Mouse (Mus musculus) liver, embryonic 11.5 days (tissue): Measurements from ENCODE around the gene Il2rb. TPM values are rescaled to one million over a fixed set of nuclear protein-coding genes. Genes with fewer than 3 reads are reported as not detected.
A peak's percentile ranks its signal among the peaks of the same experiment; 100 is the strongest.

Source experiments
- ATAC-seq: fragments of 200-750 bp; cut with Nextera tagmentation; replicated peaks from 2 replicates; pipeline ENCODE4 v1.8.0; 2017; ENCODE audit warnings: moderate number of reproducible peaks, mild to moderate bottlenecking, moderate TSS enrichment, moderate library complexity; ENCODE audit not compliant: low FRiP score
- DNase-seq: peaks from one replicate; pipeline ENCODE4 v3.0.0-alpha.2; 2017; ENCODE audit warnings: low spot score
- H3K27ac ChIP-seq: fragments of 300-500 bp; sonication (generic); 2 replicates; pipeline ENCODE4 v1.5.1; 2014; ENCODE audit warnings: mild to moderate bottlenecking, low read depth, low read length, control low read depth
- H3K27me3 ChIP-seq: fragments of 300-500 bp; sonication (generic); replicated peaks from 2 replicates; pipeline ENCODE4 v1.6.1; 2014; ENCODE audit warnings: low read length, mixed read lengths; ENCODE audit not compliant: control insufficient read depth, insufficient read depth
- H3K36me3 ChIP-seq: fragments of 300-500 bp; sonication (generic); 2 replicates; pipeline ENCODE4 v1.6.1; 2014; ENCODE audit warnings: mild to moderate bottlenecking, low read length, moderate library complexity, mixed read lengths; ENCODE audit not compliant: control insufficient read depth, insufficient read depth
- H3K4me1 ChIP-seq: fragments of 300-500 bp; sonication (generic); replicated peaks from 2 replicates; pipeline ENCODE4 v1.6.1; 2014; ENCODE audit warnings: low read length, mixed read lengths; ENCODE audit not compliant: control insufficient read depth, insufficient read depth
- H3K4me2 ChIP-seq: fragments of 300-500 bp; sonication (generic); 2 replicates; pipeline ENCODE4 v1.6.1; 2014; ENCODE audit warnings: mild to moderate bottlenecking, control low read depth, moderate library complexity
- H3K4me3 ChIP-seq: fragments of 300-500 bp; sonication (generic); 2 replicates; pipeline ENCODE4 v1.5.1; 2014; ENCODE audit warnings: low read depth, low read length, control low read depth
- H3K9ac ChIP-seq: fragments of 300-500 bp; sonication (generic); 2 replicates; pipeline ENCODE4 v1.6.1; 2014; ENCODE audit warnings: low read depth, low read length, control low read depth
- H3K9me3 ChIP-seq: fragments of 300-500 bp; sonication (generic); 2 replicates; pipeline ENCODE4 v1.6.1; 2016; ENCODE audit warnings: low read length, inconsistent platforms, mixed read lengths; ENCODE audit not compliant: control insufficient read depth
- WGBS: fragments of 180-500 bp; shearing (Covaris S2); extraction: QIAGEN DNeasy Blood & Tissue Kit; methylation state at CpG from one replicate; pipeline ENCODE4 v1.1.7; 2014; 5-methylcytosine and 5-hydroxymethylcytosine counted together
- polyA plus RNA-seq: library from polyadenylated mRNA; unstranded; fragments of >200 nt; fragmentation: Nextera tagmentation; extraction: Ambion mirVana; gene quantifications from 2 replicates; pipeline ENCODE4 v1.2.1, GENCODE M21; 2014

Gene Il2rb
- polyA plus RNA-seq, 1 experiment from 2014 or later: 0.07 TPM

DNA sequence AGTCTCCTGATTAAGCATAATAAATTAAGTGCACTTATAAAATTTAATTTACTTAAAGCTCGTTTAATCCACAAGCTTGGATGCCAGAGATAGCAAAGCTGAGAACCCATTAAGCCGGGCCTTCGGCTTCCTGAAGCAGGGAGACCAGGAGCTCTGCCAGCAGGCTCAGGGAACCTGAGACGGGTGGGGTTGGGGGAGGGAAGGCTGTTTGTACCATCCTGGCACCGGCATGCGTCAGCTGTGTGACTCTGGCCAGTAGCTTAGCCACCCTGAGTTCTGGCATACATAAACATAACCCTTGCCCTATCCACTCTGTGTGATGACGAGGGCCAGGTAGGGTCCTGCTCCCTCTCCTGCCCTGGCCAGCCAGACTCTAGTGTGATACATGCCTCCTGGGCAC is 39.0 kb downstream of the Il2rb start:
- no peak overlapping the region for H3K4me3 ChIP-seq
- no peak for DNase-seq
- H3K9ac ChIP-seq: no peak overlapping the region
- H3K27ac ChIP-seq: no peak overlapping the region
- no peaks in the 10 kb centered on the region for H3K4me1 ChIP-seq
- 55% methylated on average over 7 of the region's 7 CpGs for WGBS
- no peaks in the 10 kb centered on the region for H3K36me3 ChIP-seq
- no peak for ATAC-seq
- H3K4me2 ChIP-seq: no peak overlapping the region
- 0 out of 2 replicates have a peak, but pooled peaks cover 4% of the 10 kb centered on the region for H3K27me3 ChIP-seq
- no peaks in the 10 kb centered on the region for H3K9me3 ChIP-seq

- Histone ChIP-seq H3K9me3 (no peaks in the 10 kb centered on the region), H3K4me3 (no peak overlapping the region), H3K4me1 (peaks cover 4% of the 10 kb centered on the region), H3K9ac (no peak overlapping the region), H3K27ac (no peak overlapping the region), H3K36me3 (no peaks in the 10 kb centered on the region), H3K27me3 (0 out of 2 replicates have a peak, but pooled peaks cover 4% of the 10 kb centered on the region), H3K4me2 (no peak overlapping the region)
- DNase-seq: no peak
- WGBS: 62% methylated on average over 4 of the region's 4 CpGs
- no peak for ATAC-seq
These were observed 39.9 kb downstream of the Il2rb start for GRCm38 (mm10) chr15:78455168-78455567.

- no peak for ATAC-seq
- H3K36me3 ChIP-seq: no peaks in the 10 kb centered on the region
- 82% methylated on average over 3 of the region's 3 CpGs for WGBS
These were observed 42.1 kb downstream of the Il2rb start for GRCm38 (mm10) chr15:78452929-78453328.

GRCm38 (mm10) chr15:78451201-78451600 is 43.9 kb downstream of the Il2rb start:
- 0 out of 2 replicates have a peak, but pooled peaks cover 4% of the 10 kb centered on the region for H3K27me3 ChIP-seq
- ATAC-seq: no peak
- peaks cover 19% of the 10 kb centered on the region for H3K4me1 ChIP-seq
- H3K4me3 ChIP-seq: no peak overlapping the region
- no peaks in the 10 kb centered on the region for H3K9me3 ChIP-seq
- 76% methylated on average over 2 of the region's 2 CpGs for WGBS
- no peak overlapping the region for H3K9ac ChIP-seq
- no peaks in the 10 kb centered on the region for H3K36me3 ChIP-seq
- H3K4me2 ChIP-seq: no peak overlapping the region
- H3K27ac ChIP-seq: no peak overlapping the region
- no peak for DNase-seq

More at GRCm38 (mm10) chr15:78452929-78453328, 42.1 kb downstream of the Il2rb start:
- H3K27ac ChIP-seq: no peak overlapping the region
- H3K4me1 ChIP-seq: peaks cover 19% of the 10 kb centered on the region
- 0 out of 2 replicates have a peak, but pooled peaks cover 4% of the 10 kb centered on the region for H3K27me3 ChIP-seq
- no peak for DNase-seq
- no peaks in the 10 kb centered on the region for H3K9me3 ChIP-seq
- H3K9ac ChIP-seq: no peak overlapping the region
- no peak overlapping the region for H3K4me2 ChIP-seq
- H3K4me3 ChIP-seq: no peak overlapping the region

DNA sequence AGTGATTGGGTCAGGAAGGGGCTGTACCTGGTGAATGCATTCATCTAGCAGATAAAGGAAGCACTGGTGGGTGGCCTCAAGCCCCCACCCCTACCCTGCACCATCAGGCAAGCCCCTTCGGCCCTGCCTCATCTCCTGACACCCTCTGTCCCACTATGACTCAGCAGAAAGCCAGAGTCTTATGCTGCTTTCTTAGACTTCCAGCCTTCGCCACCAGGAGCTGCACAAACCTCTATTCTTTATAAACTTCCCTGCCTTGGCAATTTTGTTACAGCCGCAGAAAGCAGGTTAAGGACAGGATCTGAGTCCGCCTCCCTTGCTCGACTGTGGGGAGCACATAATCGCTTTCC is 44.7 kb downstream of the Il2rb start:
- Histone ChIP-seq H3K9me3 (no peaks in the 10 kb centered on the region), H3K27me3 (0 out of 2 replicates have a peak, but pooled peaks cover 4% of the 10 kb centered on the region), H3K9ac (no peak overlapping the region), H3K4me2 (no peak overlapping the region), H3K27ac (peak overlapping the region; percentile 33), H3K4me1 (peaks cover 19% of the 10 kb centered on the region), H3K4me3 (no peak overlapping the region), H3K36me3 (no peaks in the 10 kb centered on the region)
- ATAC-seq (no peak), DNase-seq (no peak)
- 82% methylated on average over 6 of the region's 6 CpGs for WGBS

- H3K4me2 ChIP-seq: no peak overlapping the region; the same call in 1 of the 2 replicates
- no peak overlapping the region for H3K4me3 ChIP-seq
- DNase-seq (peak; percentile 44), ATAC-seq (no peak)
- no peaks in the 10 kb centered on the region for H3K9me3 ChIP-seq
- H3K36me3 ChIP-seq: no peaks in the 10 kb centered on the region
- H3K27me3 ChIP-seq: 0 out of 2 replicates have a peak, but pooled peaks cover 2% of the 10 kb centered on the region
- H3K9ac ChIP-seq: no peak overlapping the region
- peaks cover 19% of the 10 kb centered on the region for H3K4me1 ChIP-seq
- 26% methylated on average over 7 of the region's 7 CpGs for WGBS
- H3K27ac ChIP-seq: peak overlapping the region; percentile 56
These were observed 45.2 kb downstream of the Il2rb start for GRCm38 (mm10) chr15:78449694-78450418.

GRCm38 (mm10) chr15:78449131-78449530 is 45.9 kb downstream of the Il2rb start:
- H3K9me3 ChIP-seq: no peaks in the 10 kb centered on the region
- DNase-seq (no peak), ATAC-seq (no peak)
- H3K4me1 ChIP-seq: peaks cover 19% of the 10 kb centered on the region
- H3K27me3 ChIP-seq: no peaks in the 10 kb centered on the region
- no peak overlapping the region for H3K4me3 ChIP-seq
- 39% methylated on average over 6 of the region's 6 CpGs for WGBS
- no peaks in the 10 kb centered on the region for H3K36me3 ChIP-seq
- H3K4me2 ChIP-seq: no peak overlapping the region
- peak overlapping the region; percentile 56 for H3K27ac ChIP-seq
- no peak overlapping the region for H3K9ac ChIP-seq

GRCm38 (mm10) chr15:78447746-78448535 is 47.1 kb downstream of the Il2rb start:
- no peaks in the 10 kb centered on the region for H3K36me3 ChIP-seq
- DNase-seq: peak; percentile 93
- ATAC-seq: no peak
- peak overlapping the region; percentile 30 for H3K9ac ChIP-seq
- peaks cover 19% of the 10 kb centered on the region for H3K4me1 ChIP-seq
- no peaks in the 10 kb centered on the region for H3K27me3 ChIP-seq
- H3K9me3 ChIP-seq: no peaks in the 10 kb centered on the region
- H3K27ac ChIP-seq: no peak overlapping the region; the same call in 1 of the 2 replicates
- peak overlapping the region; percentile 60 for H3K4me2 ChIP-seq
- peak overlapping the region; percentile 31 for H3K4me3 ChIP-seq
- WGBS: 1% methylated on average over 22 of the region's 22 CpGs
